Mouse (Mus musculus): ENCODE results near the gene Ssh1. TPM values are rescaled to one million over a fixed set of nuclear protein-coding genes. Genes with fewer than 3 reads are reported as not detected.

Ssh1 gene
- polyA plus RNA-seq, 1 experiment from 2014 or later, result 15.1 TPM

DNA sequence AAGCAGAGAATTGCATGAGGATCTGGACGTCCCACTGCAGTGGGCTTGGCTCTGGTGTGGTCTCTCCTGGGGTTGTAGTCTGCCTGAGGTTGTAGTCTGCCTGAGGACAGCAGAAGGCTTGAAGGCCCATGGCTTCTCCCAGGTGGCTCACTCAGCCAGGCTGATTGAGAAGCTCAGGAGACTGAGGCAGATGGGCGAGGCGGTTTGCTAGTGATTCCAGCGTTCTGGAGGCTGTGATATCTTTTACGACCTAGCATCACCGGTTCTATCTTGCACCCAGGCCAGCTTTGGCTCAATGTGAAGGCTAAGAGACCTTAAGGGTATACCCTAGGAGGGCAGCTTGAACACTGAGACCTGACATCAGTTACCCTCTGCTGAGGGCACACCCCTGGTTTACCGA, 74.6 kb downstream of the Ssh1 start:
- no peak overlapping the region for H3K9ac ChIP-seq
- H3K36me3 ChIP-seq (replicated peaks), result no peaks in the 10 kb centered on the region
- WGBS, result 84% methylated on average over 7 of the region's 7 CpGs
- no peaks in the 10 kb centered on the region for H3K27me3 ChIP-seq (replicated peaks)
- H3K4me1 ChIP-seq, result peaks cover 6% of the 10 kb centered on the region; the same call in 1 of the 2 replicates
- no peak overlapping the region for H3K27ac ChIP-seq
- H3K9me3 ChIP-seq, result no peaks in the 10 kb centered on the region
- no peak overlapping the region for H3K4me2 ChIP-seq
- no peak overlapping the region for H3K4me3 ChIP-seq
- ATAC-seq (replicated peaks), result no peak

DNA sequence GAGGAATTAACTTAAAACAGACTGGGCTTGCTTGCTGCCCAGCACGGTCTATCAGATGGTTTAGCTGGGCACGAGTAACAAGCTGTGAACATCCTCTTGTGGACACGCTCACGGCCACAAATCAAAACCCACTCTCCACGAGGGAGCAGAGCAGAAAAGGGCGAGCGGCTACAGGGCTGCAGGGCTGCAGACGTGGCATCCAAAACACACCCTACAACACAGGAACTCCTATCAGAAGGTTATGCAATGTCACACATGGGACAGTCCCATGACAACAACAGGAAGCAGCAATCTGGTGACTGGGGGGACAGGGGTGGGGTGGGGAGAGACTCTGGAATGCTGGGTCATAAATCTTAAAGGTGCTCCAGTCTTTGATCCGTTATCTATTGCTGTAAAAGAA, 75.0 kb downstream of the Ssh1 start:
- Histone ChIP-seq H3K27ac (no peak overlapping the region), H3K4me2 (no peak overlapping the region), H3K4me3 (no peak overlapping the region), H3K9me3 (no peaks in the 10 kb centered on the region), H3K36me3 (replicated peaks) (no peaks in the 10 kb centered on the region), H3K4me1 (peaks cover 6% of the 10 kb centered on the region; the same call in 1 of the 2 replicates), H3K9ac (no peak overlapping the region), H3K27me3 (replicated peaks) (no peaks in the 10 kb centered on the region)
- ATAC-seq (replicated peaks), result no peak
- 75% methylated on average over 9 of the region's 9 CpGs for WGBS

DNA sequence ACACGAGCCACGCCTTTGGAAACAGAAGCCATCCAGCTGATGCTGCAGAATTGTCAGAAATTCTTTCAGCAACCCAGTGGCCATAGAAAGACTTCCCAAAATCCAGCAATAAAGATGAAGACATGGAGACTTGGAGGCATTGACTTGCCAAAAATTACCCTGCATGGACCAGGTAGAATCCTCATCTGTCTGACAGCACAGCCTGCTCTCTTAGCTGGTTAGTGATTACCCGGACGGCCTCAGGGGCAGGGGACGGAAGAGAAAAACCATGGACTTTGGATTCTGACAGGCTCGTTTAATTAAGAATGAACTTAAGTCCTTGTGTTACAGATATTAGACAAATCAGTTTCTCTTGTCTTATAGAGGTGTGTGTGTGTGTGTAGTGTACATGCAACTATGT, 83.0 kb downstream of the Ssh1 start:
- 68% methylated on average over 6 of the region's 6 CpGs for WGBS
- Histone ChIP-seq H3K4me1 (peaks cover 19% of the 10 kb centered on the region), H3K27ac (no peak overlapping the region), H3K4me3 (no peak overlapping the region), H3K36me3 (replicated peaks) (no peaks in the 10 kb centered on the region), H3K9me3 (no peaks in the 10 kb centered on the region), H3K4me2 (no peak overlapping the region), H3K27me3 (replicated peaks) (no peaks in the 10 kb centered on the region), H3K9ac (no peak overlapping the region)
- no peak for ATAC-seq (replicated peaks)

DNA sequence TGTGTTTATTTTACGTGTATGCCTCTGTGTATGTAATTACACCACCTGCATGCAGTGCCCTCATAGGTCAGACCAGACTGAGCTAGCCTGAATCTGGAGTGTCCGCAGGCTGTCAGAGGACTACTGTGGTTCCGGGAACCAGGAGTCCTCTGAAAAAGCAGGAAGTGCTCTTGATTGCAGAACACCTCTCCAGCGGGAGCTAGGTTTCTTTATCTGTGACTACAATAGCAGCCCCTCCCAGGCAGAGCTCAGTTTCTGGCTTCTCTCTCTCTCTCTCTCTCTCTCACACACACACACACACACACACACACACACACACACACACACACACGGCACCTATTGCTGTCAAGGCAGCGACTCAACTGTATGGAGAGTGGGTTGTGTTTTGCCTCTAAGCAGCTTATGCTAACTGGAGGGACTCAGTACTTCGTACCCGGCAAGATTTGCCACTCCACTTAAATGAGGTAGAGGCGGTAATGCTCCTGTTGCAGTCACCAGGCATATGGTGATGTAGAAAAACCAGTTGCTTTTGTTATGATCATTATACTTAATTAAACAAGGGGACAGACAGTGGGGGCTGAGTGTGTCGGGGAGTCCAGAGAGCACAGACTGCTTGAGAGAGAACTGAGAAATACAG, 83.5 kb downstream of the Ssh1 start:
- Histone ChIP-seq H3K27me3 (replicated peaks) (no peaks in the 10 kb centered on the region), H3K4me3 (no peak overlapping the region), H3K36me3 (replicated peaks) (no peaks in the 10 kb centered on the region), H3K4me1 (peaks cover 24% of the 10 kb centered on the region), H3K27ac (0 out of 2 replicates have a peak overlapping the region, but pooled peaks have one; percentile 15), H3K9me3 (no peaks in the 10 kb centered on the region), H3K9ac (no peak overlapping the region), H3K4me2 (no peak overlapping the region)
- no peak for ATAC-seq (replicated peaks)
- WGBS, result 33% methylated on average over 10 of the region's 10 CpGs

DNA sequence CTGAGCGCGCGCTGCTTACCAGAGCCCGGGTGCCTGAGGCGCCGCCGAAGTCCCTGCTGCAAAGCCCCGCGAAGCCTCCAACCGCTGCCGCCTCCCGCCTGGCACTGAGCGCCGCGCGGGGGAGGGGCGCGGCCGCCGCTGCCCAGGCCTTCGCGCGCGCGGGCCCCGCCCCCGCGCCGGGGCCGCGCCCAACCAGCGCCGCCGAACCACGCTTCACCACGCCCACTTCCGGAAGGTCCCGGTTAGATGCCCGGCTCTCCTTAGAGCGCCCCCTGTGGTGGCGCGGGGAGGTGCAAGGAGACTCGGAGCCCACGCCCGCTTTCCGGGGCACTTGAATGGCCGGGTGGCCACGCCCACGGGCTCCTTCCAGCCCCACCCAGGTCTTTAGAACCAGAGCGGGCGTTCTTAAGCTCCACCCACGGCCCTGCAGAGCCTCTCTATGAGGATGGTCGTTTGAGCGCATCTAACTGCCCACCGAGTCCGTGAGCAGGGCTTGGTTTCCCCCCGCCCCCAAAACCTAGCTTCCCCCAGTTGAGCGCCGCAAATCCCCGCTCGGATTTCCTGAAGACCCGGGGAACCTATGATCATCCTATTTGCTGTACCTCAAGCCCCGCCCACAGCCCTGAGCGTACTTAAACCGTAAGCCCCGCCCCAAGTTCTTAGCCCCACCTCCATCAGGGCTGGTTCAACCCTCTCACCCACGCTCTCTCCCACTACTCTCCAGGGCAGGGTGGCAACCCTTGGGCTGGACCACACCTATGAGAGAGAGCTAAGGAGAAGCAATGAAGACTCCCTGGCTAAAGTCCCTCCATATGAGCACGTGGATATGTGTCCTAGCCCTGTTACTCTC, 84.9 kb downstream of the Ssh1 start, which contains the start of gene Coro1c:
Coro1c (minus strand) TSS at position 167 of the 850 bp plus-strand sequence.
- peak within 1 kb of the TSS; percentile 79 for H3K4me3 ChIP-seq
- peak within 1 kb of the TSS; percentile 68 for H3K4me2 ChIP-seq
- H3K4me1 ChIP-seq, result peaks cover 37% of the 10 kb centered on the region
- WGBS, result under 1% methylated on average over 67 of the region's 68 CpGs
- H3K27me3 ChIP-seq (replicated peaks), result no peaks in the 10 kb centered on the region
- ATAC-seq (replicated peaks), result peak; percentile 91
- H3K27ac ChIP-seq, result peak within 1 kb of the TSS; percentile 95
- peak within 1 kb of the TSS; percentile 86 for H3K9ac ChIP-seq
- H3K9me3 ChIP-seq, result no peaks in the 10 kb centered on the region
- no peaks in the 10 kb centered on the region for H3K36me3 ChIP-seq (replicated peaks)

DNA sequence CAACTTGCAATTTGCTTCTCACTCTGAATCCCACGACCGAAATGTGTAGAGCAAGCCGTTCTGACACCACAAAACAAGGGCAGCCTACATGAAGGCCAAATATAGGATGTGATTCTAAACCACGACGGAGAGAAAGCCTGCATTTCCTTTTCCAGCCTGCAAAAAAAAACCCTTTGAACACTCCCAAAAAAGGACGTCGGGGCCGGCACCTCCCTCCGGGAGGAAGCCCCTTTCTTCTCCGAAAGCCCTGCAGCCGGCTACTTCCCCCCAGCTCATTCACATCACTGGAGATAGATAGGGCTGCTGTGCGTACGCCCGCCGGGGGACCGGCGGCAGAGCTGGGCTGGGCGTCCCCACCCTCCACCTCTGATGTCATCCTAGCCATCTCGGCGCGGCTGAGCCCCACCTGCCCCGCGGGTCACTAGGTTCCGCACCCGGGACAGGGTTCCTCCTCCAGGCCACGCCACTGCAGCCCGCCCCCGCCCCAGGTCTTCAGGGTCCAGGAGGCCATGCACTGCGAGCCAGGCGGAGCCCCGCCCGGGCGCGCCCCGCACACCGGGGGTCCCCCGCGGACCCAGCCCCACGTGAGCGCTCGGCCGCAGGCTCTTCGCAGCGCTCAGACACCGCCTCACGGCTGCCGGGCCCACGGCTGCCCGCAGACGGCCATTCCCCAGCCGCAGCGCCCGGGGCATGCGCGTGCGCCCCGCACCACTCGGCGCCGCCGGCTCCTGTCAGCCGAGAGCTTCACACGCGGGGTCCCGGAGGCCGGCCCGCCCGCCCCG, 85.7 kb downstream of the Ssh1 start:
- WGBS, result under 1% methylated on average over 69 of the region's 69 CpGs
- peak; percentile 81 for ATAC-seq (replicated peaks)
- Histone ChIP-seq H3K9ac (peak overlapping the region; percentile 86), H3K27me3 (replicated peaks) (no peaks in the 10 kb centered on the region), H3K36me3 (replicated peaks) (no peaks in the 10 kb centered on the region), H3K4me1 (peaks cover 46% of the 10 kb centered on the region), H3K4me3 (peak overlapping the region; percentile 79), H3K27ac (peak overlapping the region; percentile 95), H3K9me3 (no peaks in the 10 kb centered on the region), H3K4me2 (peak overlapping the region; percentile 68)

DNA sequence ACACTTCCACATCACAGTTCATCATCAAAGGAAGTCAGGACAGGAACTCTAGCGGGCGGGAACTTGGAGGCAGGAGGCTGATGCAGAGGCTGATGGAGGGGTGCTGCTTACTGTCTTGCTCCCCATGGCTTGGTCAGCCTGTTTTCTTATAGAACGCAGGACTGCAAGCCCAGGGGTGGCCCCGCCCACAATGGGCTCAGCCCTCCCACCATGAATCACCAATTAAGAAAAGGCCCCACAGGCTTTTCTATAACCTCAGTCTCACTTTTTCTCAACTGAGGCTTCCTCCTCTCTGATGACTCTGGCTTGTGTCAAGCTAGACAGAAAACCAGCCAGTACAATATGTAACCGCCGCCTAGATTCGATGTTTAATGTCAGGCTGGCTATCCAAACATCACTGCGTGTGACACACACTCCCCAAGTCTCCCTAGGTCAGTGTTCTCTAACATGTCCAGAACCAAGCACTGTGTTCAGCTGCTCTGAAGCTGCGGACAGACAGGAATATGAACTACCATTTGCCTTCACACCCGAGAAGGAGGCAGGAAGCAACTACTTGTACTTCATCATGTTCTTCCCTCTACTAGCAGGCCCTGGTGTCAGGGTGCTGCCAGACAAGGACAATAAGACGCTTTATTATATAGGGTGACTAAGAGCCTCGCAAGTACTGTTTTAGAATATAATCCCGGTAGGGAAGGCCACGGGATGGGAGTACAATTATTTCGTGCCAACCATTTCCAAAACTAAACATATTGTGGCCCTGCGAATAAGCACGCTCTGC, 86.5 kb downstream of the Ssh1 start:
- ATAC-seq (replicated peaks), result no peak
- no peaks in the 10 kb centered on the region for H3K36me3 ChIP-seq (replicated peaks)
- H3K9me3 ChIP-seq, result no peaks in the 10 kb centered on the region
- peaks cover 53% of the 10 kb centered on the region for H3K4me1 ChIP-seq
- H3K9ac ChIP-seq, result peak overlapping the region; percentile 86
- H3K4me2 ChIP-seq, result peak overlapping the region; percentile 68
- peak overlapping the region; percentile 79 for H3K4me3 ChIP-seq
- H3K27me3 ChIP-seq (replicated peaks), result no peaks in the 10 kb centered on the region
- 16% methylated on average over 17 of the region's 17 CpGs for WGBS
- H3K27ac ChIP-seq, result peak overlapping the region; percentile 95

DNA sequence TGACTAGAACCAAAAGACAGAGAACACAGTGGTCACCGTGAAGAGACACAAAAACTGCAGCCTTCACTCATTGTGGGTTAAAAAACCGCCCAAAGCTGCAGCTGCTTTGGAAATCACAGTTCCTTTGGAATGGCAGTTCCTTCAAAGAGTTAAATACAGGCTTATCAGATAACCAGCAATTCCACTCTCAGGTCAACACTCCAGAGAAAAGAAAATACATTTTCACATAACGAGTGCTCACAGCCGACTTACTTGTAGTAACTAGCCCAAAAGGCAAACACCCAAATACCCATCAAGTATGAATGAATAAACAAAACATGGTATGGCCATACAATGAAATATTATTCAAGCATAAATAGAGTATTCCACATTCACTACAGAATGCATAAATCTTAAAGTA, 88.7 kb downstream of the Ssh1 start:
- WGBS, result 36% methylated on average over 4 of the region's 4 CpGs
- no peaks in the 10 kb centered on the region for H3K36me3 ChIP-seq (replicated peaks)
- no peaks in the 10 kb centered on the region for H3K27me3 ChIP-seq (replicated peaks)
- H3K4me2 ChIP-seq, result peak overlapping the region; percentile 68; the same call in 1 of the 2 replicates
- no peak overlapping the region for H3K4me3 ChIP-seq
- H3K4me1 ChIP-seq, result peaks cover 66% of the 10 kb centered on the region
- H3K9ac ChIP-seq, result 0 out of 2 replicates have a peak overlapping the region, but pooled peaks have one; percentile 16
- H3K9me3 ChIP-seq, result no peaks in the 10 kb centered on the region
- H3K27ac ChIP-seq, result no peak overlapping the region
- ATAC-seq (replicated peaks), result no peak

DNA sequence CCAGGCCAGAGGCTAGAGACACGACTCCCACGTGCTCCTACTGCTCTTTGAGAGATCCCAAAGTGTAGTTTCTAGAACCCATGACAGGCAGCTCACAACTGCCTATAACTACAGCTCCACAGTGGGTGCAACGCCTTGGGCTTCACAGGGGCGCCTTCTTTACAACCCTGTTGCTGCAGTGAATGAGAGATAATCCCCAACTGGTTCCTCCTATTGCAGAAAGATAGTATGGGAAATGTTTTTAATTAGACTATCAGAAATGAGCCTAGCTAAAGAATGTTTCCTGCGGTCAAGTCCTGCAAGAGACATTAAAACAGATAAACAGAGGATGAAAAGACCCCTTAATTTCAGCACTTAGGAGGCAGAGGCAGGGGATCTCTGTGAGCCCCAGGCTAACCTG, 90.7 kb downstream of the Ssh1 start:
- Histone ChIP-seq H3K4me3 (no peak overlapping the region), H3K27ac (no peak overlapping the region), H3K4me2 (no peak overlapping the region), H3K27me3 (replicated peaks) (no peaks in the 10 kb centered on the region), H3K4me1 (peaks cover 66% of the 10 kb centered on the region), H3K9me3 (no peaks in the 10 kb centered on the region), H3K36me3 (replicated peaks) (no peaks in the 10 kb centered on the region), H3K9ac (no peak overlapping the region)
- WGBS, result 72% methylated on average over 5 of the region's 5 CpGs
- no peak for ATAC-seq (replicated peaks)

DNA sequence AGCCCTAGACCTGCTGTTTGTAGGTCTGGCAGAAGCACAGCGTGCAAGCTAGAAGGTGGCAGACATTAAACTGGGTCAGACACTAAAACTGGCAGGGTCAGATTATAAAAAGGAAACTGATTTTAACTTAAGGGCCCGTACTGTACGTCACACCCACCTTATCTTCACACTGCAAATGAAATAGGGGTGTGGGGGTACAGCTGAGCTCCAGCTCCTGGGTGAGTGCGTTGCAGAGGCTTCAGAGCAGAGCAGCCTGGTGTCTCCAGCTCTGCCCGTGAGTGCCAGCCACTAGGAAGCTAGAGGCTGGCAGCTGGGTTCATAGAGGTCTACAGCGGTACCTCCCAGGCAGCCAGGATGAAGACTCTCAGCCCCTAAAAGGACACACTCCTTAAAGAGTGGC, 91.7 kb downstream of the Ssh1 start:
- 80% methylated on average over 6 of the region's 6 CpGs for WGBS
- Histone ChIP-seq H3K27ac (no peak overlapping the region), H3K9ac (no peak overlapping the region)

DNA sequence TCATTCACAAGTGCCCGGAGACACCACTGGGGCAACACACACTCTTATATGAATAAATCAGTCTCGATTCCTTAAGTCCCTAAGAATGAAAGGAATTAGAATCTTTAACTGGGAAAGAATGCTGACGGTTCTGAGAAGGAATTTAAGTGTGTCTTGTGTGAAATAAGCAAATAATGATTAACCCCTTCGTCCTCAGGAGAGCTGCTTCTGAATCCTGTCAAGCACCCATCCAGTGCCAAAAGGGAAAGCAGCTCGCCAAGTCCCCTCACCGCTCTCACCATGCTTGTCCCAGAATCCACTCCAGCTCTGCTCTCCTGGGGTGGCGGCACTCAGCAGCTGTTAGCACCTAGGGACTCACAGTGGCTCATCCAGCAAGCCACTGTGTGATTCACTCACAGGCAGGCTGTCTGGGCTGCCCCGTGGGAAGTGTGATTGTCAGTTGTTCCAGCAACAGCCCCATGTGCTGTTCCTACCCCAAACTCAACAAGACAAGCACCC, 92.6 kb downstream of the Ssh1 start:
- H3K9ac ChIP-seq, result no peak overlapping the region
- ATAC-seq (replicated peaks), result no peak
- no peaks in the 10 kb centered on the region for H3K36me3 ChIP-seq (replicated peaks)
- peaks cover 61% of the 10 kb centered on the region for H3K4me1 ChIP-seq
- H3K27ac ChIP-seq, result peak overlapping the region; percentile 34; the same call in 1 of the 2 replicates
- no peak overlapping the region for H3K4me3 ChIP-seq
- H3K9me3 ChIP-seq, result no peaks in the 10 kb centered on the region
- H3K4me2 ChIP-seq, result peak overlapping the region; percentile 11; the same call in 1 of the 2 replicates
- WGBS, result 39% methylated on average over 8 of the region's 8 CpGs
- no peaks in the 10 kb centered on the region for H3K27me3 ChIP-seq (replicated peaks)

More for the DNA sequence above, 91.7 kb downstream of the Ssh1 start:
- H3K4me3 ChIP-seq, result no peak overlapping the region
- no peaks in the 10 kb centered on the region for H3K9me3 ChIP-seq
- no peaks in the 10 kb centered on the region for H3K36me3 ChIP-seq (replicated peaks)
- no peaks in the 10 kb centered on the region for H3K27me3 ChIP-seq (replicated peaks)
- ATAC-seq (replicated peaks), result no peak
- H3K4me1 ChIP-seq, result peaks cover 65% of the 10 kb centered on the region
- no peak overlapping the region for H3K4me2 ChIP-seq
